Mouse (Mus musculus) myocyte (in vitro differentiated cells): ENCODE measurements around the gene Stk17b.

Experiments used
- CEBPB ChIP-seq: IDR thresholded peaks from 2 replicates; pipeline ENCODE4 v1.6.1; 2011; ENCODE audit warnings: mild to moderate bottlenecking, moderate library complexity; ENCODE audit not compliant: poor library complexity, insufficient read depth, severe bottlenecking
- E2F4 ChIP-seq: IDR thresholded peaks from one replicate; pipeline ENCODE4 v1.6.1; 2011; ENCODE audit warnings: mild to moderate bottlenecking, control low read depth, moderate library complexity; ENCODE audit not compliant: insufficient read depth
- MAX ChIP-seq: IDR thresholded peaks from one replicate; pipeline ENCODE4 v1.6.1; 2011; ENCODE audit warnings: low read depth, mild to moderate bottlenecking, control low read depth
- MYOD1 ChIP-seq, 3 experiments: IDR thresholded peaks; one replicate each; pipeline ENCODE4 v1.6.1; 2011; ENCODE audit warnings: control low read depth in 2 of 3, low read depth in 2 of 3, mild to moderate bottlenecking in 2 of 3, moderate library complexity in 1 of 3; ENCODE audit not compliant: insufficient read length in 2 of 3, control insufficient read depth in 1 of 3
- MYOG ChIP-seq, 3 experiments: IDR thresholded peaks; one replicate each; pipeline ENCODE4 v1.6.1; 2011; ENCODE audit warnings: control low read depth in 2 of 3, low read depth in 2 of 3, mild to moderate bottlenecking in 2 of 3; ENCODE audit not compliant: insufficient read length in 2 of 3, control insufficient read depth in 1 of 3, insufficient read depth in 1 of 3
- POLR2A ChIP-seq: IDR thresholded peaks from one replicate; pipeline ENCODE4 v1.6.1; 2011; ENCODE audit warnings: low read depth, mild to moderate bottlenecking, control low read depth, moderate library complexity; ENCODE audit not compliant: insufficient read length
- POLR2AphosphoS2 ChIP-seq: IDR thresholded peaks from one replicate; pipeline ENCODE4 v1.6.1; 2011; ENCODE audit warnings: low read depth, control low read depth; ENCODE audit not compliant: insufficient read length
- REST ChIP-seq: IDR thresholded peaks from one replicate; pipeline ENCODE4 v1.6.1; 2011; ENCODE audit warnings: mild to moderate bottlenecking, control low read depth, moderate library complexity; ENCODE audit not compliant: insufficient read depth, insufficient read length
- TCF12 ChIP-seq: IDR thresholded peaks from one replicate; pipeline ENCODE4 v1.6.1; 2011; ENCODE audit warnings: mild to moderate bottlenecking, control low read depth; ENCODE audit not compliant: poor library complexity, insufficient read depth, severe bottlenecking
- TCF3 ChIP-seq: IDR thresholded peaks from one replicate; pipeline ENCODE4 v1.6.1; 2011; ENCODE audit warnings: low read depth, control low read depth; ENCODE audit not compliant: insufficient read length
- USF1 ChIP-seq: IDR thresholded peaks from one replicate; pipeline ENCODE4 v1.6.1; 2011; ENCODE audit warnings: low read depth, mild to moderate bottlenecking, control low read depth, moderate library complexity

DNA sequence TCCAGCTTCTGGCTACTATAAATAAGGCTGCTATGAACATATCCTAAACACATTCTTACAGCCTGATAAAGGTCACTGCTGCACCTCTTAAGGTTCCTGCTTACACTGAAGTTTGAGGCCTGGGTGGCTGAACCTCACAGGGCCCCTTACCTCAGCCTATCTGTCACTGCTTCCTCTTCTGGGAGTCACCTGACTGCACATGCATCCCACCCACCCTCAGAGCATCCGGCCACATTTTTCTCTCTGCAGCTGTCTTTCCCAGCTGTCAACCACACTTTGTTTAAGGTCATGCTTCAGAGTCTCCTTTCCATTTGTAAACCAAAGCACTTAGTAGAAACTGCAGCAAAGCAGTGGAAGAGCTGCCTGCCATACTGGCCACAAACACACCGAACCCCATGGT lies 6.3 kb upstream of the Stk17b start:
- no peak for TF ChIP-seq POLR2A
- TF ChIP-seq MAX, result no peak
- peak in 2 of 3 experiments; percentile 75 to 83 for TF ChIP-seq MYOD1 (IDR thresholded peaks at IDR 0.05; ENCODE audit: control insufficient read depth in 1 of 3, insufficient read length in 2 of 3, low read depth in 2 of 3)
- no peak for TF ChIP-seq CEBPB
- peak; percentile 77 for TF ChIP-seq TCF12
- no peak for TF ChIP-seq E2F4
- no peak for TF ChIP-seq POLR2AphosphoS2
- peak; percentile 63 to 86 (median 65) for TF ChIP-seq MYOG (IDR thresholded peaks at IDR 0.05; ENCODE audit: control insufficient read depth in 1 of 3, insufficient read depth in 1 of 3, insufficient read length in 2 of 3, low read depth in 2 of 3)
- no peak for TF ChIP-seq REST
- TF ChIP-seq USF1, result peak; percentile 24
- peak; percentile 29 for TF ChIP-seq TCF3
